Mouse (Mus musculus) stomach, embryonic 15.5 days (tissue): Measurements from ENCODE around the gene Ece2. TPM values are rescaled to one million over a fixed set of nuclear protein-coding genes. Genes with fewer than 3 reads are reported as not detected.

Source experiments
- ATAC-seq: fragments of 200-750 bp; cut with Nextera tagmentation; 2 replicates; pipeline ENCODE4 v1.8.0; 2017; ENCODE audit warnings: low read depth, moderate number of reproducible peaks, moderate TSS enrichment; ENCODE audit not compliant: insufficient read depth, low FRiP score
- H3K27ac ChIP-seq: fragments of 300-500 bp; sonication (generic); 2 replicates; pipeline ENCODE4 v1.5.1; 2015; ENCODE audit warnings: mild to moderate bottlenecking, inconsistent platforms
- H3K27me3 ChIP-seq: fragments of 300-500 bp; sonication (generic); replicated peaks from 2 replicates; pipeline ENCODE4 v1.6.1; 2015; ENCODE audit warnings: inconsistent platforms
- H3K36me3 ChIP-seq: fragments of 300-500 bp; sonication (generic); 2 replicates; pipeline ENCODE4 v1.6.1; 2015; ENCODE audit warnings: inconsistent platforms
- H3K4me1 ChIP-seq: fragments of 300-500 bp; sonication (generic); 2 replicates; pipeline ENCODE4 v1.6.1; 2015; ENCODE audit warnings: inconsistent platforms
- H3K4me2 ChIP-seq: fragments of 300-500 bp; sonication (generic); 2 replicates; pipeline ENCODE4 v1.6.1; 2015; ENCODE audit warnings: mild to moderate bottlenecking, inconsistent platforms
- H3K4me3 ChIP-seq: fragments of 300-500 bp; sonication (generic); replicated peaks from 2 replicates; pipeline ENCODE4 v1.5.1; 2015; ENCODE audit warnings: inconsistent platforms
- H3K9ac ChIP-seq: fragments of 300-500 bp; sonication (generic); 2 replicates; pipeline ENCODE4 v1.6.1; 2015; ENCODE audit warnings: inconsistent platforms
- H3K9me3 ChIP-seq: fragments of 300-500 bp; sonication (generic); 2 replicates; pipeline ENCODE4 v1.6.1; 2016; ENCODE audit warnings: inconsistent platforms
- WGBS: fragments of 180-500 bp; shearing (Covaris S2); methylation state at CpG from one replicate; pipeline ENCODE4 v1.1.7; 2015; 5-methylcytosine and 5-hydroxymethylcytosine counted together
- polyA plus RNA-seq: library from polyadenylated mRNA; unstranded; fragments of >200 nt; fragmentation: Nextera tagmentation; extraction: Ambion mirVana; gene quantifications from 2 replicates; pipeline ENCODE4 v1.2.1, GENCODE M21; 2015

Ece2 gene
- polyA plus RNA-seq, 1 experiment from 2014 or later, result 2.0 TPM

DNA sequence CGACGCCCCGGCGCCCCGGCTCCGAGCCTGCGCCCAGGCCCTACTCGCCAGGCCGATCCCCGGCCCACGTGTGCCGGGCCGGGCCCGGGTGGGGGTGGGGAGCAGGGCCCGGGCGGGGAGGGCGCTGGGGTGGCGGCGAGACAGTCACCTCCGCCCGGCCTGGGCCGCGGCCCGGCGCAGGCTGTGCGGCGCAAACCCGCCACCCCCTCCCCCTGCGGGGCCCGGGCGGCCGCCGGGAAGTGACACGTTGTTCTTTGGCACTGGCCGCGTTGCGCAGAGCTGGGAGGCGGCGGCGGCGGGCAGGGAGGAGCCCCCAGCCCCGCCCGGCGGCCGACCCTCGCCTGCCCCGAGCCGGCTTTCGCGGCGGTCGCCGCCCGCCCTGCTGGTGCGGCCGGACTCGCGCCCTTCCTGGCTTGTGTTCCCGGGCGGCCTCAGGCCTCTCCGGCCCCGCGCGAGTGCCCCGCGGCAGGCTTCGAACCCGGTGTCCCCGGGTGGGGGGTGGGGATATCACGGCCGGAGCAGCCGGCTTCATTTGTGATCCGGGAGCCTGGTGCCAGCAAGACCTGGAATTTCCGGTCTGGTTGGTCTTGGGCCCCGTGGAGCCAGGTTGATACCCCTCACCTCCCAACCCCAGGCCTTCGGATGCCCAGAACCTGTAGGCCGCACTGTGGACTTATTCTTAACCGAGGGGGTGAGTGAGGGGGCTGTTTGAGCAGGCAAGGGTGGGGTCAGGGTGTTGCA lies 43.5 kb downstream of the Ece2 start:
- Histone ChIP-seq H3K9ac (peak overlapping the region; percentile 78), H3K9me3 (no peaks in the 10 kb centered on the region), H3K27ac (peak overlapping the region; percentile 95), H3K4me3 (peak overlapping the region; percentile 88), H3K27me3 (no peaks in the 10 kb centered on the region), H3K4me2 (peak overlapping the region; percentile 89), H3K36me3 (peaks cover 30% of the 10 kb centered on the region), H3K4me1 (peaks cover 21% of the 10 kb centered on the region)
- ATAC-seq, result peak; percentile 68
- 0% methylated on average over 56 of the region's 78 CpGs for WGBS

DNA sequence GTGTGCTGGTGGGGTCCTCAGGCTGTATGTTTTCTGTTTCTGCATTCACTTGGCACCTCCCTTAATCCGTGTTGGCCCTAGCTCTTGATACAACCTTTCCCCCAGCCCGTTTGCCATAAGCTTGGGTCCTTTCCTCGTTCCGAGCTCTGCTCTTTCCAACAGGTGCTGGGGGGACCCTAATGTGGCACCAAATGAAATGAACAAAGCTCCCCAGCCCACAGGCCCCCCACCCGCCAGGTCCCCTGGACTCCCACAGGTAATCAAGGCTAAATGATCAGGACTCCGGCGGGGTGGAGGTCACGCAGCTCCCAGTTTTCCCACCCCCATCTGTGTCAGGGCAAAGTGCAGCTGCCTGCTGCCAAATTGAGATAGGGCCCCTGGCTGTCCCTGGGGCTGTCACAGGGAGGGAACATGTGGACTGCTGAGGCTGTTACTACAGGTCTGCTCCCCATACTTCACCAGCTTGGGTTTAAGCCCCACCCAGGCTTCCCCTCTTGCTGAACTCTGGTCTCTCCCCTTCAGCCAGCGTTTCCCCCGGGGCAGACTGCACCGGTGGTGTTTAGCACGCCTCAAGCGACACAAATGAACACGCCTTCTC lies 44.2 kb downstream of the Ece2 start:
- H3K4me1 ChIP-seq, result peaks cover 21% of the 10 kb centered on the region
- 5% methylated on average over 14 of the region's 14 CpGs for WGBS
- H3K36me3 ChIP-seq, result peaks cover 36% of the 10 kb centered on the region
- peak overlapping the region; percentile 78 for H3K9ac ChIP-seq
- peak overlapping the region; percentile 95 for H3K27ac ChIP-seq
- peak overlapping the region; percentile 89 for H3K4me2 ChIP-seq
- H3K4me3 ChIP-seq, result peak overlapping the region; percentile 88
- no peaks in the 10 kb centered on the region for H3K9me3 ChIP-seq
- no peaks in the 10 kb centered on the region for H3K27me3 ChIP-seq
- ATAC-seq, result peak; percentile 51

DNA sequence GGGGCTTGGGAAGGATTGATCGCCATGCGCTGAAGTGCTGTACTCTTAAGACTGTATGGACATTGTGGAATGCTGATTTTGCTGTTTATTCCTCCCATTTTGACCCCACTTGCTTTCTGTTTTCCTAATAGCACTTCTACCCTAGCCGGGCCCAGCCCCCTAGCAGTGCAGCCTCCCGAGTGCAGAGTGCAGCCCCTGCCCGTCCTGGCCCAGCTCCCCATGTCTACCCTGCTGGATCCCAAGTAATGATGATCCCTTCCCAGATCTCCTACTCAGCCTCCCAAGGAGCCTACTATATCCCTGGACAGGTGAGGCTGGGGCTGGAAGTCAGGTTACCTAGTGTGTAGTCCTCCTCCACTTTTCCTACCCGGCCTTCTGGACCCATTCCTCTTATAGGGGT lies 45.6 kb downstream of the Ece2 start:
- peak overlapping the region; percentile 88; the same call in 1 of the 2 replicates for H3K4me3 ChIP-seq
- no peak overlapping the region for H3K4me2 ChIP-seq
- peaks cover 21% of the 10 kb centered on the region for H3K4me1 ChIP-seq
- H3K27me3 ChIP-seq, result no peaks in the 10 kb centered on the region
- WGBS, result 86% methylated on average over 6 of the region's 6 CpGs
- peaks cover 49% of the 10 kb centered on the region for H3K36me3 ChIP-seq
- H3K9me3 ChIP-seq, result no peaks in the 10 kb centered on the region
- H3K27ac ChIP-seq, result no peak overlapping the region
- H3K9ac ChIP-seq, result no peak overlapping the region
- ATAC-seq, result no peak

DNA sequence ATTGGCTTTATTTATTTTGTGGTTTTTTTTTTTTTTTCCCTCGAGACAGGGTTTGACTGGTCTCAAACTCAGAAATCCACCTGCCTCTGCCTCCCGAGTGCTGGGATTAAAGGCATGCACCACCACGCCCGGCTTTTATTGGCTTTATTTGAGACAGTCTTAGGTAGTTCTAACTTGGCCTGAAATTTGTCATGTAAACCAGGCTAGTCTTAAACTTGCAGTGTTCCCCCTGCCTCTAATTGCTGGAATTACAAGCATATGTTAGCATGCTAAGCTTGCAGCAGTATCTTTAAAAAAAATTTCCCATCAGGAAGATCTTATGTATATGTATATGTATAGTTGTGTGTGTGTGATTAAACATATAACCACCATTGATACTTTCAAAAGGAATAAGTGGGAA lies 47.1 kb downstream of the Ece2 start:
- ATAC-seq, result no peak
- Histone ChIP-seq H3K36me3 (peaks cover 62% of the 10 kb centered on the region), H3K9me3 (no peaks in the 10 kb centered on the region), H3K4me2 (no peak overlapping the region), H3K9ac (no peak overlapping the region), H3K27me3 (no peaks in the 10 kb centered on the region), H3K4me1 (peaks cover 21% of the 10 kb centered on the region), H3K4me3 (no peak overlapping the region), H3K27ac (no peak overlapping the region)
- WGBS, result 70% methylated on average over 4 of the region's 4 CpGs

DNA sequence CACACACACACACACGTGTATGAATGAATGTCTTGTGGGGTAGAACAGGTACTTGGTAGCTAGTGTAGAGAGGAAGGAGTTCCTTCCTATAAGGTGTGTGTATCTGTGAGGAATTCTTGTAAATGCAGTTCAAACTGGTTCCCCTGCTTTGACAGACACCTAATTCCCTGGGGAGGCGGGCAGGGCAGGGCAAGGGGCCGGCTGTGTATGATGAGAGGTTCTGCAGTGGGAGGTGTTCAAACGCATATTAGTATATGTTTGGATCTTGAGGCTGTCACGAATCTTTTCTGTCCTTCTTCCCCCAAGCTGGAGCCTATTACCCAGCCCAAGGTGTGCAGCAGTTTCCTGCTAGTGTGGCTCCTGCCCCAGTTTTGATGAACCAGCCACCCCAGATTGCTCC lies 47.8 kb downstream of the Ece2 start:
- H3K9ac ChIP-seq, result no peak overlapping the region
- no peak for ATAC-seq
- H3K27ac ChIP-seq, result no peak overlapping the region
- peaks cover 69% of the 10 kb centered on the region for H3K36me3 ChIP-seq
- H3K27me3 ChIP-seq, result no peaks in the 10 kb centered on the region
- WGBS, result 76% methylated on average over 5 of the region's 5 CpGs
- peaks cover 21% of the 10 kb centered on the region for H3K4me1 ChIP-seq
- no peak overlapping the region for H3K4me2 ChIP-seq
- no peaks in the 10 kb centered on the region for H3K9me3 ChIP-seq
- H3K4me3 ChIP-seq, result no peak overlapping the region

DNA sequence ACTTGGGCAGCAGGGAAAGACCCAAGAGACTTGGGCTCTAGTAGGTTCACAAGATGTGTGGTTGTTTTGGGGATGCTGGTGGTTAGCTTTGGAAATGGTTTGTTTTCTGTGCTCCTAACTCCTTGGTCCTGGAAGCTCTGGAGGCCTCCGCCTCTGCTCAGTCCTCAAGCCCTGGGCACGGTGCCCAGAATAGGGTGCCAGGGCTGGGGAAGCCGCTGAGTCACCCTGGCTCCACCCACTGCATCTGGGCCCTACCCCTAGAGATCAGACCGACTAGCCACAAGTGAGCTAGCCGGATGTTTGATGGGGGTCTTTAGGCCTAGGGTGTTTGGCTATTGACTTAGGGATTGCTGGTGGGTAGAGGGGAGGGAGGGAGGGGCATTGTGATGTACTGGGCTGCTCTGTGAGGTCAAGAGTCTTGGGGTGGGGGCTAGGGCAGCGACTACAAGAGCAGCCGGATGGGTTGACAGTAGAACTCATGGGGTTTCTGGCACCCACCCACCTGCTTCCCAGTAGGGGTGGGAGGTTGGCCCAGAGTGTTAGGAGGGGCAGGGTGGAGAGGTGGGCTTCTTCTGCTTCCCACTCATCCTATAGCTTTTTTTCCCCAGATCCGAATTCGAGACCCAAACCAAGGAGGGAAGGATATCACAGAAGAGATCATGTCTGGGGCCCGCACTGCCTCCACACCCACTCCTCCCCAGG lies 48.5 kb downstream of the Ece2 start:
- 68% methylated on average over 10 of the region's 10 CpGs for WGBS

DNA sequence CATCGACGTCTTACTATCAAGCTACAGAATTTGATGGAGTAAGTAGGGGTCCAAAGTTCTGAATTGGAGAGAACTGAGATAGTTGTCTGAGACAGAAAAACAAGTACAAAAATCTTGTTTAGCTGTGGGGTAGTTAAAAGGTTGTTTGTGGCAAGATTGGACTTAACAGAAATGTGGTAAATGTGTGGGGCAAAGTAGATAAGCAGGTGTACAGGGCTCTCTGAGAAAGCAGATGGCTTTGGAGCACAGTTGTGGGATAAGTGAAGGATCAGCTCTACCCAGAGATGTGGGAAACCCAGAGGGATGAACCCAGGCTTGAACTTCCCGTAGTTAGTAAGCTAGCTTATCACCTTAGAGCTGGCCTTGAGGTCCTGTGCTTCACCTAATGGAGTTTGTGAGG lies 61.1 kb downstream of the Ece2 start:
- H3K4me3 ChIP-seq, result no peak overlapping the region
- WGBS, result 83% methylated on average over 3 of the region's 3 CpGs
- peaks cover 59% of the 10 kb centered on the region for H3K36me3 ChIP-seq
- peaks cover 17% of the 10 kb centered on the region for H3K4me1 ChIP-seq
- H3K9ac ChIP-seq, result no peak overlapping the region
- H3K4me2 ChIP-seq, result no peak overlapping the region
- 0 out of 2 replicates have a peak, but pooled peaks cover under 1% of the 10 kb centered on the region for H3K27me3 ChIP-seq
- no peaks in the 10 kb centered on the region for H3K9me3 ChIP-seq
- no peak overlapping the region for H3K27ac ChIP-seq
- ATAC-seq, result no peak

More for the DNA sequence above, 48.5 kb downstream of the Ece2 start:
- ATAC-seq, result 0 out of 2 replicates have a peak, but pooled peaks have one; percentile 33
- no peaks in the 10 kb centered on the region for H3K9me3 ChIP-seq
- peaks cover 21% of the 10 kb centered on the region for H3K4me1 ChIP-seq
- H3K4me3 ChIP-seq, result no peak overlapping the region
- H3K27me3 ChIP-seq, result no peaks in the 10 kb centered on the region
- H3K36me3 ChIP-seq, result peaks cover 76% of the 10 kb centered on the region
- H3K4me2 ChIP-seq, result no peak overlapping the region
- no peak overlapping the region for H3K9ac ChIP-seq
- H3K27ac ChIP-seq, result no peak overlapping the region

DNA sequence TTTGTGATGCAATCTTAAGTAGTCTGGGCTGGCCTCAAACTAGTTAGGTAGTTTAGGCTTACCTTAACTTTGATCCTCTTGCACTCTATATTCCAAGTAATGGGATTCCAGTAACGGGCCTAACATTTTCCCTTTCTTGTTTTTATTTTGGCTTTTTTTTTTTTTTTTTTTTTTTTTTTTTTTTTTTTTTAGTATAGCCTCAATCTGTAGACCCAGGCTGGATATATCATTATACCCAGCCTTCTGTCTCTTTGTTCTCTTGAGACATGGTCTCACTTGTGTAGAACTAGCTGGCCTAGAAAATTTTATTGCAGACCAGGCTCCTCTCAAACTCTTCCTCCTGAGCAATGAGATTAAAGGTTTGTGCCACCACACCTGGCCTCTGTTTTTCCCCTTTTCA lies 62.0 kb downstream of the Ece2 start:
- H3K4me1 ChIP-seq, result peaks cover 22% of the 10 kb centered on the region
- WGBS, result 85% methylated on average over 1 of the region's 1 CpGs
- ATAC-seq, result no peak
- H3K4me2 ChIP-seq, result no peak overlapping the region
- 0 out of 2 replicates have a peak, but pooled peaks cover 5% of the 10 kb centered on the region for H3K27me3 ChIP-seq
- H3K27ac ChIP-seq, result no peak overlapping the region
- H3K9ac ChIP-seq, result no peak overlapping the region
- H3K36me3 ChIP-seq, result peaks cover 51% of the 10 kb centered on the region
- no peak overlapping the region for H3K4me3 ChIP-seq
- H3K9me3 ChIP-seq, result no peaks in the 10 kb centered on the region

DNA sequence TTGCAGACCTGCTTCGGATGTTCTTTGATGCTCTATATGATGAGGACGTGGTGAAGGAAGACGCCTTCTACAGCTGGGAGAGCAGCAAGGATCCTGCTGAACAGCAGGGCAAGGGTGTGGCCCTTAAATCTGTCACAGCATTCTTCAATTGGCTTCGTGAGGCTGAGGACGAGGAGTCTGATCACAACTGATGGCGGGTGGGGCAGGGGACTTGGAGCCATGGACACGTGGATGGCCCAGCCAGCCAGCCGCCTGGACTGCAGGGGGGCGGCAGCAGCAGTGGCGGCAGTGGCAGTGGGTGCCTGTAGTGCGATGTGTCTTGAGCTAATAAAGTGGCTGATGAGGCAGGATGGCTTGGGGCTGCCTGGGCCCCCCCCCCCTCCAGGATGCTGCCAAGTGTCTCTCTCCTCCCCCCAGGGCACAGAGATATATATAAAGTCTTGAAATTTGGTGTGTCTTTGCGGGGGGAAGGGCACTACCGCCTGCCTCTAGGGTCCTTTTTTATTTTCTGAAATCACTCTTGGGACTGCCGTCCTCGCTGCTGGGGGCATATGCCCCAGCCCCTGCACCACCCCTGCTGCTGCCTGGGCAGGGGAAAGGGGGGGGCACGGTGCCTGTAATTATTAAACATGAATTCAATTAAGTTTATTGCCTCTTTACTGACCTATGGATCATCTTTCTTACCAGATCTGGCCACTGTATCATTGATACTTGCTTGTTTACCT lies 62.8 kb downstream of the Ece2 start:
- H3K9ac ChIP-seq, result no peak overlapping the region
- WGBS, result 45% methylated on average over 16 of the region's 16 CpGs
- no peaks in the 10 kb centered on the region for H3K9me3 ChIP-seq
- H3K27ac ChIP-seq, result no peak overlapping the region; the same call in 1 of the 2 replicates
- H3K4me3 ChIP-seq, result peak overlapping the region; percentile 59; the same call in 1 of the 2 replicates
- H3K4me1 ChIP-seq, result peaks cover 22% of the 10 kb centered on the region
- 0 out of 2 replicates have a peak, but pooled peaks cover 5% of the 10 kb centered on the region for H3K27me3 ChIP-seq
- ATAC-seq, result no peak
- H3K36me3 ChIP-seq, result peaks cover 43% of the 10 kb centered on the region
- H3K4me2 ChIP-seq, result peak overlapping the region; percentile 86

DNA sequence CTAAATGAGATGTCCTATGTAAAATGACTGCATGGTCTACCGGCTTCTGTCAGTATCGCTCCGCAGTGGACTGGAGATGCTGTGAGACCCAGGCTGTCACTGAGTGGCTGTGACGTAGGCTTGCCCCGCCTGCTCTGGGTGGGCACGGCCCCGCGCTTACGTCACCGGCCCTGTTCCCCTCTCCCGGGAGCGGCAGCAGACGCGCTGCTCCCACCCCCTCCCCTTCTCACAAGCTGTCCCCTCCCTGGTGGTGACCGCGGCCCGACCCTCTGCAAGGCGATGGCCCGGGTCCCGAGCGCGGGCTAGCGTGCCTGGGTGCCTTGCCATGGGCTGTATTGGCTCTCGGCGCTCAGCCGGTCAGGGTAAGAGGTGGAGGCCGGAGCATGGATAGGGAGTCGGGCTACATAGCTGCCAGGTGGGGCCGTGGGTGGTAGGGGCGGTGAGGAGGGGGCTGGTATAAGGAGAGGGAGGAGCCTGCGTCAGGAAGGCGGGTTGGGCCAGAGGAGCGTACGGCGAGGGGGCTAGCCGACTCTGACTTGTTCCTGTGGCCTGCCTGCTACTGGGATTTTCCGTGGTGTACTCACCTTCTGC lies 63.6 kb downstream of the Ece2 start, which contains the start of gene Fam131a:
Gene Fam131a, plus strand, starts transcription at position 131 of the 591 bp plus-strand sequence.
- no peaks in the 10 kb centered on the region for H3K9me3 ChIP-seq
- peak; percentile 88 for ATAC-seq
- WGBS, result 1% methylated on average over 37 of the region's 37 CpGs
- peak within 1 kb of the TSS; percentile 86 for H3K4me2 ChIP-seq
- H3K4me1 ChIP-seq, result peaks cover 22% of the 10 kb centered on the region
- H3K36me3 ChIP-seq, result peaks cover 36% of the 10 kb centered on the region
- 0 out of 2 replicates have a peak, but pooled peaks cover 5% of the 10 kb centered on the region for H3K27me3 ChIP-seq
- peak within 1 kb of the TSS; percentile 59 for H3K4me3 ChIP-seq
- H3K27ac ChIP-seq, result peak within 1 kb of the TSS; percentile 85
- H3K9ac ChIP-seq, result peak within 1 kb of the TSS; percentile 42; the same call in 1 of the 2 replicates

DNA sequence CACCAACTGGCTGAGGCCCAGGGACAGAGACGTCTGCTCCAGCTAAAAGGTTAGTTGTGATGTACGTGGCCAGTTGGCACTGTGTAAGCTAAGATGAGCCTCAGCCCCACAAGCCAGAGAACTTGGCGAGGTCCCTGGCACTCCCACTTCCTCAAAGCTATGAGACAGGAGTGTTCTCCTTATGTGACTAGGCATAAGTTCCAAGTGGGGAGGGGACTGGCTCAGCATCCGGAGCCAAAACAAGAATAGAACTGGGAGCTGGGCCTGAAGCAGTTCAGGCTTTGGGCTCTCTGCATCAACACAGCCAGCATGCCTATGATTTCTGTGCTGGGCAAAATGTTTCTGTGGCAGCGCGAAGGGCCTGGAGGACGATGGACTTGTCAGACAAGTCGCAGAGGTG lies 65.2 kb downstream of the Ece2 start:
- H3K9me3 ChIP-seq, result no peaks in the 10 kb centered on the region
- whole genome bisulfite sequencing, result 69% methylated on average over 8 of the region's 8 CpGs
- H3K4me1 ChIP-seq, result peaks cover 22% of the 10 kb centered on the region
- no peak overlapping the region for H3K9ac ChIP-seq
- peak overlapping the region; percentile 59; the same call in 1 of the 2 replicates for H3K27ac ChIP-seq
- H3K36me3 ChIP-seq, result peaks cover 20% of the 10 kb centered on the region
- 0 out of 2 replicates have a peak overlapping the region, but pooled peaks have one; percentile 36 for H3K4me3 ChIP-seq
- peak overlapping the region; percentile 68 for H3K4me2 ChIP-seq
- H3K27me3 ChIP-seq, result 0 out of 2 replicates have a peak, but pooled peaks cover 5% of the 10 kb centered on the region
- no peak for ATAC-seq
